17 mouse cellular contexts compared by ENCODE assay signal in genomic region chr4:130915006-130915667, GRCm38 (mm10). TPM values are rescaled to one million over a fixed set of nuclear protein-coding genes. Genes with fewer than 3 reads are reported as not detected.
DNase-seq lines count a peak whose midpoint lies in the region; ATAC-seq and TF ChIP-seq lines count a peak whose summit lies in the region.
"Had no signal": no experiment of that assay in that cellular context is flagged by ENCODE, and none has a peak within 500 bp of the region (broad histone marks: within the 10 kb centered on the region; RNA-seq: fewer than 3 reads in every experiment).

No protein-coding gene starts in this region.

- no peak for DNase-seq in heart, postnatal 0 days (ENCODE audit: low spot score)
- DNase-seq in heart, adult 11 months: no peak
- DNase-seq in 416B (ENCODE audit: low read depth) (peak; percentile 81), R1 (ENCODE audit: low read depth, low spot score) (peak; percentile 73)
- DNase-seq in B cell, adult 2 months: no peak
- DNase-seq in embryo, embryonic 10.5 days (ENCODE audit: low spot score): no peak
- DNase-seq in layer of hippocampus, adult 9-11 months: no peak
- DNase-seq: adrenal gland, adult 8-10 months; cerebellum, adult 8-10 months; kidney, adult 11 months; left cerebral cortex, postnatal 4 days had no signal

- H3K79me2 ChIP-seq in macrophage (ENCODE audit: inconsistent target): peaks cover 71% of the 10 kb centered on the region

- no peaks in the 10 kb centered on the region for H3K4me1 ChIP-seq in heart, postnatal 0 days (ENCODE audit: control insufficient read depth, insufficient read depth)

- H3K27ac ChIP-seq in heart, postnatal 0 days (ENCODE audit: low read depth): no peak overlapping the region
- H3K27ac ChIP-seq in macrophage: peak overlapping the region; percentile 100
- H3K27ac ChIP-seq: embryonic facial prominence, embryonic 13.5 days; forebrain, embryonic 15.5 days; layer of hippocampus, adult 2 months; neural tube, embryonic 12.5 days had no signal

- 40% methylated on average over 12 of the region's 12 CpGs for WGBS in heart, postnatal 0 days
- under 1% methylated on average over 11 of the region's 12 CpGs for WGBS in macrophage (ENCODE audit: missing documents)

- TF ChIP-seq CTCF in heart, postnatal 0 days (IDR thresholded peaks at IDR 0.05; ENCODE audit: low read depth): no peak

- no peak for ATAC-seq in heart, postnatal 0 days (ENCODE audit: insufficient read depth, low read depth)
- ATAC-seq: forebrain, embryonic 15.5 days had no signal

- H3K27me3 ChIP-seq in heart, postnatal 0 days (ENCODE audit: control insufficient read depth, insufficient read depth, low read length): no peaks in the 10 kb centered on the region
- H3K27me3 ChIP-seq: embryonic facial prominence, embryonic 13.5 days; forebrain, embryonic 15.5 days; neural tube, embryonic 12.5 days had no signal

- peak overlapping the region; percentile 30; the same call in 1 of the 2 replicates for H3K4me3 ChIP-seq in heart, postnatal 0 days (ENCODE audit: low read depth, low read length)
- H3K4me3 ChIP-seq in macrophage (ENCODE audit: inconsistent target): peak overlapping the region; percentile 92
- H3K4me3 ChIP-seq: embryonic facial prominence, embryonic 13.5 days; forebrain, embryonic 15.5 days; layer of hippocampus, adult 2 months; neural tube, embryonic 12.5 days had no signal

- H3K4me2 ChIP-seq in heart, postnatal 0 days (ENCODE audit: low read depth, low read length): peak overlapping the region; percentile 30; the same call in 1 of the 2 replicates
- H3K4me2 ChIP-seq: embryonic facial prominence, embryonic 13.5 days; forebrain, embryonic 15.5 days; neural tube, embryonic 12.5 days had no signal

- H3K9ac ChIP-seq in heart, postnatal 0 days (replicated peaks; ENCODE audit: low read depth, low read length): no peak overlapping the region; the same call in 1 of the 2 replicates
- H3K9ac ChIP-seq: embryonic facial prominence, embryonic 13.5 days; forebrain, embryonic 15.5 days; neural tube, embryonic 12.5 days had no signal

- no peaks in the 10 kb centered on the region for H3K9me3 ChIP-seq in heart, postnatal 0 days (replicated peaks; ENCODE audit: control insufficient read depth, low read length)
- H3K9me3 ChIP-seq: embryonic facial prominence, embryonic 13.5 days; forebrain, embryonic 15.5 days; neural tube, embryonic 12.5 days had no signal

- no peak for TF ChIP-seq EP300 in heart, postnatal 0 days (IDR thresholded peaks at IDR 0.05; ENCODE audit: low read depth)

- H3K36me3 ChIP-seq in heart, postnatal 0 days (replicated peaks; ENCODE audit: control insufficient read depth, insufficient read depth, low read length): no peaks in the 10 kb centered on the region
- H3K36me3 ChIP-seq in macrophage (ENCODE audit: inconsistent target): no peaks in the 10 kb centered on the region; the same call in 1 of the 2 replicates
- H3K36me3 ChIP-seq: embryonic facial prominence, embryonic 13.5 days; forebrain, embryonic 15.5 days; neural tube, embryonic 12.5 days had no signal

RNA-seq across cellular contexts. Expression of gene Laptm5, which starts 2.2 kb away (rescaled TPM):
- total RNA-seq in heart, postnatal 0 days (2014; rRNA removed; ENCODE audit: low replicate concordance): 15.9 and 21.6 TPM in 2 replicates
- polyA plus RNA-seq in heart, postnatal 0 days (2015; fragmentation: Nextera tagmentation; extraction: Ambion mirVana): 14.7 and 15.6 TPM in 2 replicates
- 100 to 1,000 TPM in 20 of 26 experiments, 10 to 100 TPM in 6; 40.7 to 813 (median 353) TPM for total RNA-seq in macrophage (2018; cell fraction: chromatin; rRNA removed)
- 1,000 to 10,000 TPM in 25 of 26 experiments, 100 to 1,000 TPM in 1; 986 to 2,150 (median 1,338) TPM for total RNA-seq in macrophage (2018; cell fraction: cytosol; rRNA removed)
- 1,000 to 10,000 TPM in 13 of 26 experiments, 100 to 1,000 TPM in 13; 156 to 1,616 (median 999) TPM for total RNA-seq in macrophage (2018; cell fraction: nucleus; rRNA removed)
- 1,448 to 1,968 TPM (median 1,759 TPM) in 3 replicates for polyA plus RNA-seq in macrophage (2018)

RNA-seq across cellular contexts. Expression of gene Matn1, which starts 29.0 kb away (rescaled TPM):
- total RNA-seq in heart, postnatal 0 days (2014; rRNA removed; ENCODE audit: low replicate concordance): not detected in 2 replicates
- polyA plus RNA-seq in heart, postnatal 0 days (2015; fragmentation: Nextera tagmentation; extraction: Ambion mirVana): not detected in 2 replicates
- total RNA-seq in macrophage (2018; cell fraction: chromatin; rRNA removed): 1 to 10 TPM in 6 of 26 experiments, under 1 TPM in 10, not detected in 10; 0.32 to 1.6 (median 0.79) TPM
- total RNA-seq in macrophage (2018; cell fraction: cytosol; rRNA removed): under 1 TPM in 24 of 26 experiments, not detected in 2; 0.11 to 0.59 (median 0.26) TPM
- under 1 TPM in 15 of 26 experiments, not detected in 11; 0.27 to 0.96 (median 0.48) TPM for total RNA-seq in macrophage (2018; cell fraction: nucleus; rRNA removed)
- polyA plus RNA-seq in macrophage (2018): 0.07 to 0.80 TPM (median 0.16 TPM) in 3 replicates
- total RNA-seq: adrenal gland, adult 8-10 months; heart, adult 18-20 months had no signal
- polyA plus RNA-seq: forebrain, embryonic 15.5 days had no signal

Comparison
In these comparisons a context has a peak if more than half of its experiments do, and no peak if none do; other contexts are left out.
1. DNase-seq: peak in 416B (single experiment) and R1 (single experiment); none in heart, postnatal 0 days (single experiment), heart, adult 11 months (single experiment), B cell, adult 2 months (0 of 2), embryo, embryonic 10.5 days (single experiment) and layer of hippocampus, adult 9-11 months (single experiment).
2. RNA of gene Laptm5, which starts 2.2 kb away (polyA plus RNA-seq): 1,448 to 1,968 TPM in macrophage; 14.7 to 15.6 TPM in heart, postnatal 0 days; every median in the first group is over 10 times any median in the second.